Mouse (Mus musculus) midbrain, embryonic 11.5 days (tissue): ENCODE results near the gene Rpl10a. TPM values are rescaled to one million over a fixed set of nuclear protein-coding genes. Genes with fewer than 3 reads are reported as not detected.

Experiments
- ATAC-seq: fragments of 200-750 bp; cut with Nextera tagmentation; 2 replicates; pipeline ENCODE4 v1.8.0; 2017; ENCODE audit warnings: moderate TSS enrichment, moderate library complexity; ENCODE audit not compliant: low FRiP score
- DNase-seq: peaks from one replicate; pipeline ENCODE4 v3.0.0; 2015; ENCODE audit warnings: low spot score; ENCODE audit errors: missing footprints
- H3K27ac ChIP-seq: fragments of 300-500 bp; sonication (generic); 2 replicates; pipeline ENCODE4 v1.5.1; 2014; ENCODE audit warnings: low read depth, low read length
- H3K27me3 ChIP-seq: fragments of 300-500 bp; sonication (generic); 2 replicates; pipeline ENCODE4 v1.6.1; 2014; ENCODE audit warnings: mild to moderate bottlenecking, low read length, moderate library complexity, mixed read lengths; ENCODE audit not compliant: control insufficient read depth, insufficient read depth
- H3K36me3 ChIP-seq: fragments of 300-500 bp; sonication (generic); 2 replicates; pipeline ENCODE4 v1.6.1; 2014; ENCODE audit warnings: mild to moderate bottlenecking, low read length, moderate library complexity, mixed read lengths; ENCODE audit not compliant: control insufficient read depth, insufficient read depth
- H3K4me1 ChIP-seq: fragments of 300-500 bp; sonication (generic); 2 replicates; pipeline ENCODE4 v1.6.1; 2014; ENCODE audit warnings: low read length; ENCODE audit not compliant: control insufficient read depth, insufficient read depth
- H3K4me2 ChIP-seq: fragments of 300-500 bp; sonication (generic); 2 replicates; pipeline ENCODE4 v1.6.1; 2014; ENCODE audit warnings: mild to moderate bottlenecking, moderate library complexity
- H3K4me3 ChIP-seq: fragments of 300-500 bp; sonication (generic); 2 replicates; pipeline ENCODE4 v1.5.1; 2014; ENCODE audit warnings: low read depth, low read length
- H3K9ac ChIP-seq: fragments of 300-500 bp; sonication (generic); 2 replicates; pipeline ENCODE4 v1.6.1; 2014; ENCODE audit warnings: low read length
- H3K9me3 ChIP-seq: fragments of 300-500 bp; sonication (generic); 2 replicates; pipeline ENCODE4 v1.6.1; 2016; ENCODE audit warnings: low read length; ENCODE audit not compliant: control insufficient read depth
- WGBS: fragments of 180-500 bp; shearing (Covaris S2); extraction: QIAGEN DNeasy Blood & Tissue Kit; methylation state at CpG from one replicate; pipeline ENCODE4 v1.1.7; 2014; 5-methylcytosine and 5-hydroxymethylcytosine counted together
- polyA plus RNA-seq: library from polyadenylated mRNA; unstranded; fragments of >200 nt; fragmentation: Nextera tagmentation; extraction: Ambion mirVana; gene quantifications from 2 replicates; pipeline ENCODE4 v1.2.1, GENCODE M21; 2014

The Rpl10a gene
- polyA plus RNA-seq, 1 experiment from 2014 or later, result 471 TPM

- 83% methylated on average over 8 of the region's 8 CpGs for WGBS
- H3K4me2 ChIP-seq, result no peak overlapping the region
- H3K9me3 ChIP-seq, result no peaks in the 10 kb centered on the region
- H3K4me1 ChIP-seq, result no peaks in the 10 kb centered on the region
- H3K27me3 ChIP-seq, result no peaks in the 10 kb centered on the region
- no peak overlapping the region for H3K27ac ChIP-seq
- ATAC-seq (no peak), DNase-seq (no peak)
- H3K9ac ChIP-seq, result no peak overlapping the region
- no peaks in the 10 kb centered on the region for H3K36me3 ChIP-seq
- no peak overlapping the region for H3K4me3 ChIP-seq
These were observed 40.7 kb upstream of the Rpl10a start for GRCm38 (mm10) chr17:28287578-28287977.

DNA sequence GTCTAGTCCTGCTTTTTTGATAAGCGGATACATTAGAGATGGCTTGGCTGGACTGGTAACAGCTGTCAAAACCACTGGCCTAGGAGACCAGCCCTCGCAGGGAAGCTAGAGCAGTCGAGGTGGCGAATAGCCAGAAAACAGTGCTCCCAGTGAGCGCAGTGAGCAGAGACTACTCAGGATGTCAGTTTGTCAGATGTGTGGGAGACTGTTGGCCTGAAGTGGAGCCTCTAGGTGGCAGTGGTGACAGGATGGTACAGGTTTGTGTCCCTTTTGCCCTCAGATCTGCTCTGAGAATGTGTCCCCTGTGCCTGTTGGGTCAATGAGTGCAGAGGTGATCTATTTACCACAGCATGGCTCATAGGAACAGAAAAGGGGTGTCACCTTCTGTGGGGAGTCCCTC, 40.3 kb upstream of the Rpl10a start:
- Histone ChIP-seq H3K27ac (no peak overlapping the region), H3K9ac (no peak overlapping the region), H3K27me3 (no peaks in the 10 kb centered on the region), H3K36me3 (no peaks in the 10 kb centered on the region), H3K4me2 (no peak overlapping the region), H3K4me1 (no peaks in the 10 kb centered on the region), H3K4me3 (no peak overlapping the region), H3K9me3 (no peaks in the 10 kb centered on the region)
- ATAC-seq (no peak), DNase-seq (no peak)
- WGBS, result 76% methylated on average over 5 of the region's 5 CpGs

DNA sequence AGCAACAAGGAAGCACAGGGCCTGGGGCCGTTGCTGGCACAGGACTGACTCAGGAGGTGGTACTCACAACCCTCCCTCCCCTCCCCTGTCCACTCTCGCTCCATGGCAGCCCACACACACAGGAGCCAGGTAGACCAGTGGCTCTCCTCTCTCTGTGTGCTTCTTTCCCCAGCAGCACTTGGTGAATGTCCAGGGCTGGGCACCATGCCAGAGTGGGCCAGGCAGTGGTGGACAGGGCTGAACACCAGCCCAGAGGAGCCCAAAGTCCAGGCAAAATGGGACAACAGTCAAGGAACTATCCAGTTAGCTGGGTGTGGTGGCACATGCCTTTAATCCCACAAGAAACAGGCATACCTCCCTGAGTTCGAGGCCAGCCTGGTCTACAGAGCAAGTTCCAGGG, 38.0 kb upstream of the Rpl10a start:
- no peak overlapping the region for H3K9ac ChIP-seq
- no peak overlapping the region for H3K27ac ChIP-seq
- WGBS, result 73% methylated on average over 3 of the region's 3 CpGs

DNA sequence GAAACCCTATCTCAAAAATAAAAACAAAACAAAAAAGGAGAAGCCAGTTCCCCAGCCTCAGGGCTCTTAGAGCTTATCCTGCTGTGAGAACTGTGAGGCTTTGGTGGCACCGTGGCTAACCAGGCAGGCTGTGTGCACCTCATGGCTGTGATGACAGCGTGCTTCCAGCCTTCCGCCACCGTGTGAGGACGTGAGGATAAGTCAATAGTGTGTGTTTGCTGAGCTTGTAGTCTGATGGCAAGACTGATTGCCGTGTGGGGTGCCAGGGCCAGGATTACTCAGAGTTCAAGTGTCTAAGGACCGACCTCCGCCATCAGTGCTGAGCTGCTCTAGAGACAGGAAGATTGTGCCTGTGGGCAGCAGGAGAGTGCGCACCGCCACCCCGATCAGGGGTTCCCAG, 37.6 kb upstream of the Rpl10a start:
- Histone ChIP-seq H3K4me1 (peaks cover 3% of the 10 kb centered on the region; the same call in 1 of the 2 replicates), H3K4me2 (no peak overlapping the region), H3K9ac (no peak overlapping the region), H3K27me3 (no peaks in the 10 kb centered on the region), H3K9me3 (no peaks in the 10 kb centered on the region), H3K4me3 (no peak overlapping the region), H3K27ac (no peak overlapping the region), H3K36me3 (no peaks in the 10 kb centered on the region)
- WGBS, result 82% methylated on average over 11 of the region's 11 CpGs
- no peak for DNase-seq
- ATAC-seq, result no peak

More for the DNA sequence above, 38.0 kb upstream of the Rpl10a start:
- Histone ChIP-seq H3K4me2 (no peak overlapping the region), H3K4me1 (peaks cover 3% of the 10 kb centered on the region; the same call in 1 of the 2 replicates), H3K9me3 (no peaks in the 10 kb centered on the region), H3K27me3 (no peaks in the 10 kb centered on the region), H3K36me3 (no peaks in the 10 kb centered on the region), H3K4me3 (no peak overlapping the region)
- no peak for ATAC-seq
- no peak for DNase-seq

DNA sequence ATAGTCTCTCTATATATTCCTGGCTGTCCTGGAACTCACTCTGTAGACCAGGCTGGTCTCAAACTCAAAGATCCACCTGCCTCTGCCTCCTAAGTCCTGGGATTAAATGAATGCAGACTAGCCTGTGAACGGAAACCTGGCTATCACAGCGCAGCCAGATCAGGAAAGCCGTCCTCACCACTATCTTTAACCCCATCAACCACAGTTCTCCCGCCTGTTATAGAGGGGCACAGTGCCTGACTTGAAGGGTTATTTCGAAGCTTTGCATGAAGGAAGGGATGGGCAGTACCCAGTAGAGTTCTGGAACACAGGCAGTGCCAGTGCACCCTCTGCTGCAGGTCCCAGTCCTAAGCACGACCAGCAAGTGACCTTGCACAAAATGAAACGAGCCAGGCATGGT, 36.9 kb upstream of the Rpl10a start:
- no peak overlapping the region for H3K4me3 ChIP-seq
- no peak for ATAC-seq
- no peak for DNase-seq
- H3K36me3 ChIP-seq, result no peaks in the 10 kb centered on the region
- H3K27me3 ChIP-seq, result no peaks in the 10 kb centered on the region
- no peak overlapping the region for H3K4me2 ChIP-seq
- peaks cover 3% of the 10 kb centered on the region; the same call in 1 of the 2 replicates for H3K4me1 ChIP-seq
- 84% methylated on average over 7 of the region's 7 CpGs for WGBS
- no peaks in the 10 kb centered on the region for H3K9me3 ChIP-seq
- H3K27ac ChIP-seq, result no peak overlapping the region
- no peak overlapping the region for H3K9ac ChIP-seq

DNA sequence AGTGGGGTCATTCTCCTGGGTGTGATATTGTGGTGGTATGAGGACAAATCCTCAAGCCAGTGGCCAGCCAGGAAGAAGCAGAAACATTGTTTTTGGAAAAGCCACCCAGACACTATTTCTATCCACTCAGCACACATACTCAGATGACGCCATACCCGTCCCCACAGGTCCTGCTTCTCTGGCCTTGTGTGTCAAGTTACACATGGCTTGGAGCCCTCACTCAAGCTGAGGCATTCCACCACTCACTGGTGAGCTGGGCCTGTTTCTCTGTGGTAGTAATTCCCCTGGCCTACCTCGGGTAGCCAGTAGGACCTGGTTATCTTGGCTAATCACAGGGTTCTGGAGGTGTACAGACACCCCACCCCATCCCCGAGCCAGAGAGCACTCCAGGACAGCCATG, 34.6 kb upstream of the Rpl10a start:
- Histone ChIP-seq H3K9me3 (no peaks in the 10 kb centered on the region), H3K36me3 (no peaks in the 10 kb centered on the region), H3K27ac (no peak overlapping the region), H3K9ac (no peak overlapping the region), H3K4me1 (peaks cover 3% of the 10 kb centered on the region; the same call in 1 of the 2 replicates), H3K4me3 (no peak overlapping the region), H3K4me2 (no peak overlapping the region), H3K27me3 (no peaks in the 10 kb centered on the region)
- no peak for DNase-seq
- ATAC-seq, result no peak
- WGBS, result 81% methylated on average over 4 of the region's 4 CpGs

- DNase-seq (no peak), ATAC-seq (no peak)
- Histone ChIP-seq H3K27me3 (no peaks in the 10 kb centered on the region), H3K27ac (no peak overlapping the region; the same call in 1 of the 2 replicates), H3K36me3 (no peaks in the 10 kb centered on the region), H3K9ac (no peak overlapping the region), H3K9me3 (no peaks in the 10 kb centered on the region), H3K4me3 (no peak overlapping the region), H3K4me1 (peaks cover 5% of the 10 kb centered on the region), H3K4me2 (no peak overlapping the region)
- WGBS, result 73% methylated on average over 17 of the region's 17 CpGs
These were observed 33.6 kb upstream of the Rpl10a start for GRCm38 (mm10) chr17:28294449-28295333.

GRCm38 (mm10) chr17:28298888-28299287, 29.4 kb upstream of the Rpl10a start:
- Histone ChIP-seq H3K4me1 (peaks cover 13% of the 10 kb centered on the region), H3K4me3 (no peak overlapping the region), H3K36me3 (no peaks in the 10 kb centered on the region), H3K27me3 (no peaks in the 10 kb centered on the region), H3K9me3 (no peaks in the 10 kb centered on the region), H3K9ac (no peak overlapping the region), H3K27ac (no peak overlapping the region), H3K4me2 (no peak overlapping the region)
- DNase-seq (no peak), ATAC-seq (no peak)
- WGBS, result 94% methylated on average over 17 of the region's 17 CpGs

DNA sequence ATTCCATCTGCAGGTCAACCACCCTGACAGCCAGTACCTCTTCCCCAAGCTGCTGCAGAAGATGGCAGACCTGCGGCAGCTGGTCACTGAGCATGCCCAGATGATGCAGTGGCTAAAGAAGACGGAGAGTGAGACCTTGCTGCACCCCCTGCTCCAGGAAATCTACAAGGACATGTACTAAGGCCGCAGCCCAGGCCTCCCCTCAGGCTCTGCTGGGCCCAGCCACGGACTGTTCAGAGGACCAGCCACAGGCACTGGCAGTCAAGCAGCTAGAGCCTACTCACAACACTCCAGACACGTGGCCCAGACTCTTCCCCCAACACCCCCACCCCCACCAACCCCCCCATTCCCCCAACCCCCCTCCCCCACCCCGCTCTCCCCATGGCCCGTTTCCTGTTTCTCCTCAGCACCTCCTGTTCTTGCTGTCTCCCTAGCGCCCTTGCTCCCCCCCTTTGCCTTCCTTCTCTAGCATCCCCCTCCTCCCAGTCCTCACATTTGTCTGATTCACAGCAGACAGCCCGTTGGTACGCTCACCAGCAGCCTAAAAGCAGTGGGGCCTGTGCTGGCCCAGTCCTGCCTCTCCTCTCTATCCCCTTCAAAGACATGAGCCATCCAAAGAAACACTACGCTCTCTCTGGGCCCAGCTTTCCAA, 28.5 kb upstream of the Rpl10a start:
- H3K4me3 ChIP-seq, result no peak overlapping the region

More for the DNA sequence above, 28.5 kb upstream of the Rpl10a start:
- 52% methylated on average over 10 of the region's 11 CpGs for WGBS
- Histone ChIP-seq H3K9me3 (no peaks in the 10 kb centered on the region), H3K4me2 (no peak overlapping the region), H3K27me3 (no peaks in the 10 kb centered on the region), H3K4me1 (peaks cover 10% of the 10 kb centered on the region), H3K9ac (0 out of 2 replicates have a peak overlapping the region, but pooled peaks have one; percentile 24), H3K27ac (no peak overlapping the region; the same call in 1 of the 2 replicates), H3K36me3 (no peaks in the 10 kb centered on the region)
- ATAC-seq (no peak), DNase-seq (no peak)
